9 mouse cellular contexts compared by ENCODE assay signal in genomic region chr2:167775218-167775915, GRCm38 (mm10).
DNase-seq lines count a peak whose midpoint lies in the region; ATAC-seq and TF ChIP-seq lines count a peak whose summit lies in the region.
"Had no signal": no experiment of that assay in that cellular context is flagged by ENCODE, and none has a peak within 500 bp of the region (broad histone marks: within the 10 kb centered on the region; RNA-seq: fewer than 3 reads in every experiment).

No protein-coding gene starts in this region.

- WGBS in midbrain, postnatal 0 days: 80% methylated on average over 20 of the region's 20 CpGs
- WGBS in midbrain, embryonic 15.5 days: 74% methylated on average over 20 of the region's 20 CpGs
- WGBS in forebrain, embryonic 15.5 days: 77% methylated on average over 20 of the region's 20 CpGs

- no peak for ATAC-seq in midbrain, postnatal 0 days (ENCODE audit: low FRiP score)
- ATAC-seq in midbrain, embryonic 15.5 days (replicated peaks): no peak
- ATAC-seq in forebrain, embryonic 15.5 days (replicated peaks): no peak

- no peak overlapping the region for H3K9ac ChIP-seq in midbrain, postnatal 0 days (replicated peaks; ENCODE audit: low read length, poor library complexity, severe bottlenecking)
- no peak overlapping the region for H3K9ac ChIP-seq in midbrain, embryonic 15.5 days
- H3K9ac ChIP-seq in forebrain, embryonic 15.5 days (replicated peaks): no peak overlapping the region
- H3K9ac ChIP-seq: neural tube, embryonic 12.5 days had no signal

- intact Hi-C loops in left cerebral cortex, postnatal 4 days (cut with DNase I): no loop called here

- no peak overlapping the region for H3K4me3 ChIP-seq in midbrain, postnatal 0 days (ENCODE audit: low read depth, low read length)
- no peak overlapping the region for H3K4me3 ChIP-seq in midbrain, embryonic 15.5 days
- H3K4me3 ChIP-seq in megakaryocyte, embryonic 14.5 days (replicated peaks): peak overlapping the region; percentile 38
- no peak overlapping the region for H3K4me3 ChIP-seq in forebrain, embryonic 15.5 days
- H3K4me3 ChIP-seq: neural tube, embryonic 12.5 days had no signal

- H3K4me1 ChIP-seq in midbrain, postnatal 0 days (ENCODE audit: insufficient read depth, low read length): peaks cover 2% of the 10 kb centered on the region; the same call in 1 of the 2 replicates
- H3K4me1 ChIP-seq in midbrain, embryonic 15.5 days: peaks cover 17% of the 10 kb centered on the region
- peaks cover 96% of the 10 kb centered on the region for H3K4me1 ChIP-seq in megakaryocyte, embryonic 14.5 days
- peaks cover 16% of the 10 kb centered on the region for H3K4me1 ChIP-seq in forebrain, embryonic 15.5 days

- peak; percentile 13 for DNase-seq in midbrain, postnatal 0 days (ENCODE audit: low spot score)
- peak; percentile 56 to 59 for DNase-seq in gastrocnemius, adult 8-10 months (ENCODE audit: low spot score in 2 of 2)
- peak; percentile 34 to 84 for DNase-seq in kidney, postnatal 25 days
- DNase-seq in cerebellum, adult 9-10 months: no peak
- DNase-seq in left cerebral cortex, postnatal 4 days: no peak

- no peaks in the 10 kb centered on the region for H3K36me3 ChIP-seq in midbrain, postnatal 0 days (ENCODE audit: insufficient read depth, low read length)
- H3K36me3 ChIP-seq in midbrain, embryonic 15.5 days (replicated peaks): no peaks in the 10 kb centered on the region
- H3K36me3 ChIP-seq in megakaryocyte, embryonic 14.5 days (replicated peaks; ENCODE audit: low read length): no peaks in the 10 kb centered on the region
- H3K36me3 ChIP-seq in forebrain, embryonic 15.5 days: no peaks in the 10 kb centered on the region
- H3K36me3 ChIP-seq: neural tube, embryonic 12.5 days had no signal

- H3K4me2 ChIP-seq in midbrain, postnatal 0 days (ENCODE audit: low read depth, low read length, poor library complexity, severe bottlenecking): no peak overlapping the region
- H3K4me2 ChIP-seq in midbrain, embryonic 15.5 days: no peak overlapping the region
- H3K4me2 ChIP-seq in forebrain, embryonic 15.5 days (replicated peaks): no peak overlapping the region
- H3K4me2 ChIP-seq: neural tube, embryonic 12.5 days had no signal

- H3K9me3 ChIP-seq in midbrain, postnatal 0 days (ENCODE audit: low read length): no peaks in the 10 kb centered on the region
- no peaks in the 10 kb centered on the region for H3K9me3 ChIP-seq in midbrain, embryonic 15.5 days
- no peaks in the 10 kb centered on the region for H3K9me3 ChIP-seq in megakaryocyte, embryonic 14.5 days
- H3K9me3 ChIP-seq in forebrain, embryonic 15.5 days: no peaks in the 10 kb centered on the region
- H3K9me3 ChIP-seq: neural tube, embryonic 12.5 days had no signal

- H3K27ac ChIP-seq in midbrain, postnatal 0 days (ENCODE audit: low read depth, low read length): no peak overlapping the region
- no peak overlapping the region for H3K27ac ChIP-seq in midbrain, embryonic 15.5 days
- H3K27ac ChIP-seq in forebrain, embryonic 15.5 days (replicated peaks): no peak overlapping the region
- H3K27ac ChIP-seq: neural tube, embryonic 12.5 days had no signal

- TF ChIP-seq CTCF in midbrain, postnatal 0 days (IDR thresholded peaks at IDR 0.05): no peak

- no peaks in the 10 kb centered on the region for H3K27me3 ChIP-seq in midbrain, postnatal 0 days (ENCODE audit: insufficient read depth, low read length)
- H3K27me3 ChIP-seq in midbrain, embryonic 15.5 days (replicated peaks): no peaks in the 10 kb centered on the region
- peaks cover 29% of the 10 kb centered on the region for H3K27me3 ChIP-seq in megakaryocyte, embryonic 14.5 days (replicated peaks)
- no peaks in the 10 kb centered on the region for H3K27me3 ChIP-seq in forebrain, embryonic 15.5 days
- H3K27me3 ChIP-seq: neural tube, embryonic 12.5 days had no signal

Comparison
In these comparisons a context has a peak if more than half of its experiments do, and no peak if none do; other contexts are left out.
1. DNase-seq: peak in midbrain, postnatal 0 days (single experiment), gastrocnemius, adult 8-10 months (2 of 2) and kidney, postnatal 25 days (2 of 2); none in cerebellum, adult 9-10 months (single experiment) and left cerebral cortex, postnatal 4 days (single experiment).